Mouse (Mus musculus) liver, embryonic 14.5 days (tissue): ENCODE measurements around the gene Ccdc187. TPM values are rescaled to one million over a fixed set of nuclear protein-coding genes. Genes with fewer than 3 reads are reported as not detected.

Source experiments
- ATAC-seq: fragments of 200-750 bp; cut with Nextera tagmentation; 2 replicates; pipeline ENCODE4 v1.8.0; 2017; ENCODE audit warnings: moderate number of reproducible peaks, mild to moderate bottlenecking, moderate library complexity; ENCODE audit not compliant: insufficient read depth
- DNase-seq, 3 experiments: peaks; one replicate each; pipeline ENCODE4 v3.0.0-alpha.2; 2012 to 2013; ENCODE audit warnings: low read depth in 3 of 3, low spot score in 3 of 3
- H3K27ac ChIP-seq: fragments of 300-500 bp; sonication (generic); 2 replicates; pipeline ENCODE4 v1.5.1; 2014; ENCODE audit warnings: moderate library complexity, mild to moderate bottlenecking, control low read depth, inconsistent platforms
- H3K27me3 ChIP-seq: fragments of 300-500 bp; sonication (generic); 2 replicates; pipeline ENCODE4 v1.6.1; 2014; ENCODE audit warnings: mild to moderate bottlenecking, low read length, moderate library complexity; ENCODE audit not compliant: control insufficient read depth, insufficient read depth
- H3K36me3 ChIP-seq: fragments of 300-500 bp; sonication (generic); replicated peaks from 2 replicates; pipeline ENCODE4 v1.6.1; 2014; ENCODE audit warnings: low read depth; ENCODE audit not compliant: control insufficient read depth, insufficient read depth
- H3K4me1 ChIP-seq, 2 experiments: fragments of 200-500 bp in 1 of 2; fragments of 300-500 bp in 1 of 2; sonication (generic) in 1 of 2; replicated peaks; 2 replicates each; pipeline ENCODE4 v1.6.1; 2012 to 2014; ENCODE audit warnings: antibody characterized with exemption in 1 of 2, inconsistent platforms in 1 of 2, low read length in 1 of 2; ENCODE audit not compliant: control insufficient read depth in 2 of 2, insufficient read depth in 2 of 2
- H3K4me2 ChIP-seq: fragments of 300-500 bp; sonication (generic); 2 replicates; pipeline ENCODE4 v1.6.1; 2014; ENCODE audit warnings: low read depth, mild to moderate bottlenecking, control low read depth, moderate library complexity
- H3K4me3 ChIP-seq, 2 experiments: fragments of 200-500 bp in 1 of 2; fragments of 300-500 bp in 1 of 2; sonication (generic) in 1 of 2; 2 replicates each; pipeline ENCODE4 v1.5.1; 2012 to 2014; ENCODE audit warnings: low read depth in 2 of 2, low read length in 2 of 2, mild to moderate bottlenecking in 2 of 2, control low read depth in 1 of 2, inconsistent platforms in 1 of 2, moderate library complexity in 1 of 2; ENCODE audit not compliant: insufficient read depth in 1 of 2
- H3K9ac ChIP-seq: fragments of 300-500 bp; sonication (generic); replicated peaks from 2 replicates; pipeline ENCODE4 v1.6.1; 2014; ENCODE audit warnings: mild to moderate bottlenecking, control low read depth, moderate library complexity
- H3K9me3 ChIP-seq: fragments of 300-500 bp; sonication (generic); 2 replicates; pipeline ENCODE4 v1.6.1; 2016; ENCODE audit warnings: low read length, mixed read lengths; ENCODE audit not compliant: control insufficient read depth
- CTCF ChIP-seq: IDR thresholded peaks from 2 replicates; pipeline ENCODE4 v1.5.1; 2016; ENCODE audit warnings: antibody characterized with exemption, low read depth, control low read depth
- EP300 ChIP-seq: IDR thresholded peaks from 2 replicates; pipeline ENCODE4 v1.6.1; 2016; ENCODE audit warnings: antibody characterized with exemption, low read depth
- WGBS: fragments of 180-500 bp; shearing (Covaris S2); extraction: QIAGEN DNeasy Blood & Tissue Kit; methylation state at CpG from one replicate; pipeline ENCODE4 v1.1.7; 2014; ENCODE audit not compliant: insufficient replicate concordance; 5-methylcytosine and 5-hydroxymethylcytosine counted together
- polyA plus RNA-seq, 2 experiments: library from polyadenylated mRNA; depleted of rRNA in 1 of 2; stranded (reverse) in 1 of 2; unstranded in 1 of 2; fragments of >200 nt; fragmentation: Nextera tagmentation in 1 of 2; extraction: Ambion mirVana in 1 of 2; gene quantifications; 2 replicates each; pipeline versions ENCODE4 v1.2.1 to v1.2.3; 2012 to 2014

Ccdc187 gene
- polyA plus RNA-seq, 2 experiments = 0.06 TPM; not detected in 1

DNA sequence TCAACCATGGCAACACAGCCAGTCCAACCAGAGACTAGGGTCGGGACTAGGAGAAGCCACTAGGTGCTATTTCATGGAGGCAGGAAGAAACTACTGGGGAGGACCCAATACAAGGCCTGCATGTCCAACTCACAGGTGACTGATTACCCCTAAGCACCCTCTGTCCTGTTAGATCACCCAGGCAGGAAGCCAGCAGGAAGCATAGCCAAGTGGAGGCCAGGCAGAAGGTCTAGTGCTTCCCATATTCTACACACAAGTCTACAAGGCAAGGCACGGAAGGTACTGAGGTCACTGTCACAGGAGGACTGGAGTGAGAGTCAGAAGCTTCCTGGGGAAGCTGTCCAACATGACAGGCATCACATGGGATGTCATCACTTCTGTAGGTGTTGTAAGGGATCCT, 59.6 kb downstream of the Ccdc187 start:
- WGBS = 60% methylated on average over 2 of the region's 2 CpGs
- H3K9ac ChIP-seq = no peak overlapping the region

DNA sequence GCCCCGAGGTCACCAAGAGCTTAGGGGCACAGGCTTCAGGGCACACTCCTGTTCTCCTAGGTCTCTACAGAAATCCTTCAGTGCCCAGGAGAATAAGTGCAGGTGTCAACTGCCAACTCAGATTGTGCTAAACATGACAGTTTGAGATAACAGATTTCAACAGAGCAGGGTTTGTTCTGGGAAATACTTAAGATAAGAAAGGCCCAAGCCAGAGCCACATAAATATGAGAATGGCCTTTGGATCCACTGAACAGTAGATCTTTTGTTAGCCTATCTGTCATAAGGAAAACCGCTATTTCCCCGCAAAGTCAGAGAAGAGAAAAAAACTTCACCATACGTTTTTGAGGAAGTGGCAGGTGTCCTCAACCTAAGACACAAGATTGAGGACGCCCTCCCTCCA, 60.1 kb downstream of the Ccdc187 start:
- Histone ChIP-seq H3K9me3 (no peaks in the 10 kb centered on the region), H3K4me1 (peaks cover 13 to 24% of the 10 kb centered on the region in 2 experiments), H3K9ac (no peak overlapping the region), H3K4me2 (no peak overlapping the region), H3K27me3 (no peaks in the 10 kb centered on the region), H3K27ac (no peak overlapping the region), H3K36me3 (no peaks in the 10 kb centered on the region), H3K4me3 (no peak overlapping the region)
- WGBS = 22% methylated on average over 5 of the region's 5 CpGs
- DNase-seq (peak in 1 of 3 experiments; percentile 14), ATAC-seq (no peak)
- TF ChIP-seq CTCF (no peak), EP300 (no peak; the same call in 1 of the 2 replicates)

More for the DNA sequence above, 59.6 kb downstream of the Ccdc187 start:
- H3K4me2 ChIP-seq = no peak overlapping the region
- H3K4me3 ChIP-seq = no peak overlapping the region
- no peak for TF ChIP-seq EP300
- no peak for TF ChIP-seq CTCF
- no peak overlapping the region for H3K27ac ChIP-seq
- DNase-seq (no peak), ATAC-seq (no peak)
- H3K9me3 ChIP-seq = no peaks in the 10 kb centered on the region
- peaks cover 13 to 24% of the 10 kb centered on the region in 2 experiments for H3K4me1 ChIP-seq
- no peaks in the 10 kb centered on the region for H3K27me3 ChIP-seq
- H3K36me3 ChIP-seq = no peaks in the 10 kb centered on the region

DNA sequence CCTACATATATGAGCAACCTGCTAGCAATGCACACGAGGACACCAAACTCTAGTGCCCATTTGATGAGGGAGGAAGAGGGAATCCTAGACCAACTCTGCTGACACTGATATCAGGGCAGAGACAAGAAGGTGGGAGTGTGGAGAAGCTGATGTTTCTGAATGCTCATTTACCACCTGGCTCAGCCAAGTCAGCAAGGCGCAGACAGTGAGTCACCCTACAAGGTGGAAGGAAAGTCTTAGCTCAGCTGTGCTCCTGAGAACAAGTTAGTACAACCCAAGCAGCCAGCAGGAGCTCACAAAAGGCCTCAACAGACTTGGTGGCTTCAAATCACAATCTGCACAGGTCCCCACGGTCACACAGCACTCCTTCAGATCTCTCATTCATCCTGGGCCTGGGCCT, 63.0 kb downstream of the Ccdc187 start:
- WGBS = 59% methylated on average over 3 of the region's 3 CpGs
- no peak for DNase-seq
- no peak for ATAC-seq
- H3K9ac ChIP-seq = no peak overlapping the region
- no peaks in the 10 kb centered on the region for H3K27me3 ChIP-seq
- peaks cover 12 to 20% of the 10 kb centered on the region in 2 experiments for H3K4me1 ChIP-seq
- no peak overlapping the region for H3K4me2 ChIP-seq
- H3K36me3 ChIP-seq = no peaks in the 10 kb centered on the region
- H3K27ac ChIP-seq = no peak overlapping the region
- H3K9me3 ChIP-seq = no peaks in the 10 kb centered on the region
- TF ChIP-seq EP300 (no peak), CTCF (no peak)
- H3K4me3 ChIP-seq = no peak overlapping the region

DNA sequence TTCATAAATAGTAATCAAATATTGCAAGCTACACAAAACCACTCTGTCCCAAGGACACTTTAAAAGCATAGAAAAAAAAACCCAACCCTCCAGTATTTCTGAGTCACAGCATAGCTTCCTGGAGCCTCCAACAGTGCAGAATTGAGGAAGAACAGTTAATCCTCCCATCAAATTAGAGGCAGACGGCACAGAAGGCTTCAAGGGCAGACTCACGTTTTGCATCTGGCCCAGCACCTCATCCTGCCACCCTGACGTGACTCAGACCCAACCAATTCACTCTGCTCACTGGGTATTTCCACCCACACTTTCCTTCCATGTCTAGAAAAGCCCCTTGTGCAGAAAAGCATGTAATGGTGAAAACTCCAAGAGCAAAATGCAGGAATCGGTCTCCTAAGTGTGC, 64.1 kb downstream of the Ccdc187 start:
- no peak for DNase-seq
- Histone ChIP-seq H3K27me3 (no peaks in the 10 kb centered on the region), H3K9ac (no peak overlapping the region), H3K4me2 (no peak overlapping the region), H3K36me3 (no peaks in the 10 kb centered on the region), H3K4me1 (peaks cover 5 to 12% of the 10 kb centered on the region in 2 experiments; a peak in 3 of 4 replicates), H3K27ac (no peak overlapping the region), H3K9me3 (no peaks in the 10 kb centered on the region), H3K4me3 (no peak overlapping the region)
- no peak for ATAC-seq
- TF ChIP-seq EP300 (no peak), CTCF (no peak)
- WGBS = 56% methylated on average over 4 of the region's 4 CpGs

DNA sequence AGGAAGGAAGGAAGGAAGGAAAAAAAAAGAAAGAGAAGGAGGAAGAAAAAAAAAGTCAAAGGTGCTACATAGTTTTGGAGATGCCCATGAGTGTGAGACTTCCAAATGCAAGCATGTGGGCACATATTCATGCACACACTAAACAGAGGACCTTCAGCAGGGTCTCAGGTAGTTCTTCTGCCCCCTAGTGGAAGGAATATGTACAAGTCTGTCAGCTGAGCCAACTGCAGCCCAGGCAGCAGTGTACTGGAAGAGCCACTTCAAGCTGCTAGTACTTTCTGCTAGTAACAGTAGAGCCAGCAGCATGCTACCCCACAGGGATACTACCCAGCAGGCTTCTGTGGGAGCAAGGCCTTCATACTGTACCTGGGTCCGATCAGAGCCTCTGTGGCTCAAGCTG, 66.6 kb downstream of the Ccdc187 start:
- no peaks in the 10 kb centered on the region for H3K27me3 ChIP-seq
- H3K4me1 ChIP-seq = no peaks in the 10 kb centered on the region
- no peaks in the 10 kb centered on the region for H3K9me3 ChIP-seq
- H3K27ac ChIP-seq = no peak overlapping the region
- H3K4me3 ChIP-seq = no peak overlapping the region
- DNase-seq (peak; percentile 32 to 40 (median 35)), ATAC-seq (no peak)
- no peaks in the 10 kb centered on the region for H3K36me3 ChIP-seq
- 58% methylated on average over 1 of the region's 1 CpGs for WGBS
- TF ChIP-seq EP300 (no peak), CTCF (peak; percentile 88)
- no peak overlapping the region for H3K4me2 ChIP-seq
- no peak overlapping the region for H3K9ac ChIP-seq
